Mouse (Mus musculus) heart, embryonic 10.5 days (tissue): ENCODE measurements around the gene Olfr1448. TPM values are rescaled to one million over a fixed set of nuclear protein-coding genes. Genes with fewer than 3 reads are reported as not detected.
"Not testable (repeated sequence)": the region's sequence is repeated elsewhere in the genome, so short reads cannot be mapped to it uniquely, and the experiment has no call there.

Experiments used
- DNase-seq: peaks from one replicate; pipeline ENCODE4 v3.0.0-alpha.2; 2017; ENCODE audit warnings: low spot score
- H3K27ac ChIP-seq: fragments of 300-500 bp; sonication (generic); 2 replicates; pipeline ENCODE4 v1.5.1; 2016; ENCODE audit warnings: mild to moderate bottlenecking
- H3K27me3 ChIP-seq: fragments of 300-500 bp; sonication (generic); 2 replicates; pipeline ENCODE4 v1.6.1; 2016; ENCODE audit warnings: mild to moderate bottlenecking; ENCODE audit not compliant: poor library complexity, insufficient read depth, severe bottlenecking
- H3K36me3 ChIP-seq: fragments of 300-500 bp; sonication (generic); 2 replicates; pipeline ENCODE4 v1.6.1; 2016; ENCODE audit warnings: mild to moderate bottlenecking, moderate library complexity
- H3K4me1 ChIP-seq: fragments of 300-500 bp; sonication (generic); 2 replicates; pipeline ENCODE4 v1.6.1; 2016; ENCODE audit warnings: mild to moderate bottlenecking
- H3K4me3 ChIP-seq: fragments of 300-500 bp; sonication (generic); 2 replicates; pipeline ENCODE4 v1.5.1; 2016; ENCODE audit warnings: mild to moderate bottlenecking, moderate library complexity
- H3K9me3 ChIP-seq: fragments of 300-500 bp; sonication (generic); 2 replicates; pipeline ENCODE4 v1.6.1; 2016; ENCODE audit warnings: mild to moderate bottlenecking, moderate library complexity
- WGBS: fragments of 180-500 bp; shearing (Covaris S2); methylation state at CpG from one replicate; pipeline ENCODE4 v1.1.7; 2016; 5-methylcytosine and 5-hydroxymethylcytosine counted together
- polyA plus RNA-seq: library from polyadenylated mRNA; unstranded; fragments of >200 nt; fragmentation: Nextera tagmentation; extraction: Ambion mirVana; gene quantifications from 2 replicates; pipeline ENCODE4 v1.2.1, GENCODE M21; 2016

The Olfr1448 gene
- not detected in 2 replicates for polyA plus RNA-seq

- H3K27ac ChIP-seq = no peak within 1 kb of the TSS
- 75% methylated on average over 1 of the region's 1 CpGs for WGBS
- no peaks in the 10 kb centered on the region for H3K4me1 ChIP-seq
- H3K9me3 ChIP-seq = no peaks in the 10 kb centered on the region; the same call in 1 of the 2 replicates
- H3K27me3 ChIP-seq = no peaks in the 10 kb centered on the region
- no peaks in the 10 kb centered on the region for H3K36me3 ChIP-seq
- no peak for DNase-seq
- H3K4me3 ChIP-seq = no peak within 1 kb of the TSS
These were observed at the start of gene Olfr1448 for GRCm38 (mm10) chr19:12924319-12924718. Olfr1448 (minus strand) TSS chr19:12924419.

DNA sequence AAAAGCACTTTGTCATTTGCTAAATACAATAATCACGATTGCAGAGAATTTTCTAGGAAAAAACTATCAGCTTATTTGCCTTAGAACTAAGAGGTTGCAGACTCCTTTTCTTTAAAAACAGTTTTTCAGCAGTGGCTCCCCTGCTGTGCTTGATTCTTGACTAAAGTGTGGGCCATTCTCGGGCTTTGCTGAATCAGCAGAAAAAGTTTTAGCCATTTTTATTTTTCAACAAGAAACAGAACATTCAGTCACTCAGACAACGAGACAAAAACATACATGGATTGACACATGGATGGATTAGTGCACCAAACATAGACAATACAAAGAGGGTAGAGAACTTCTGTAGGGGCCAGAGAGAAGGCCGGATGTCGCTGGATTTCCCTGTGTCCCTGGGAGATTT lies 45.9 kb upstream of the Olfr1448 start:
- DNase-seq, H3K27ac ChIP-seq, H3K4me1 ChIP-seq, H3K27me3 ChIP-seq, H3K36me3 ChIP-seq, H3K4me3 ChIP-seq, H3K9me3 ChIP-seq: not testable (repeated sequence)
- 79% methylated on average over 5 of the region's 5 CpGs for WGBS

DNA sequence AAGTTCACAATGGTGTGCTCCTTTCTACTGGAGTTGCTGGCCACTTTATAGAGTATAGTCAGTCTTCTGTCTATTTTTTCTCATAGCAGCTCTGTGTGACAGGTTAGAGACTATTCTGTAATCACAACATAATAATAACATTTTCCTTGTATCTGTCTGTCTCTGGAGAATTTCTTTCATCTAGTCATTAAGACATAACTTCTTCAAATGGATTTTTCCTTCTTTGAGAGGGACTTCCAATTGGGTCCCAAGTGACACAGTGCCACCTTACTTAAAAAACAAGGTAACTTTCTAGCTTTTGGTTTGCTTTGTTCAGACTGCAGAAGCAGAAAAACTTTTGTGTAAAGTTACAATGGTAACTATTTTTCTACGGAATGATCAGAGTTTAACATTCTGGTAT lies 25.7 kb upstream of the Olfr1448 start, which contains the start of gene Olfr1450:
Gene Olfr1450 (plus strand): TSS at position 301 of the 400 bp plus-strand sequence.
- 87% methylated on average over 1 of the region's 1 CpGs for WGBS
- Histone ChIP-seq H3K9me3 (peaks cover 7% of the 10 kb centered on the region), H3K4me1 (no peaks in the 10 kb centered on the region), H3K4me3 (no peak within 1 kb of the TSS), H3K27ac (no peak within 1 kb of the TSS), H3K27me3 (no peaks in the 10 kb centered on the region), H3K36me3 (no peaks in the 10 kb centered on the region)
- DNase-seq = no peak

DNA sequence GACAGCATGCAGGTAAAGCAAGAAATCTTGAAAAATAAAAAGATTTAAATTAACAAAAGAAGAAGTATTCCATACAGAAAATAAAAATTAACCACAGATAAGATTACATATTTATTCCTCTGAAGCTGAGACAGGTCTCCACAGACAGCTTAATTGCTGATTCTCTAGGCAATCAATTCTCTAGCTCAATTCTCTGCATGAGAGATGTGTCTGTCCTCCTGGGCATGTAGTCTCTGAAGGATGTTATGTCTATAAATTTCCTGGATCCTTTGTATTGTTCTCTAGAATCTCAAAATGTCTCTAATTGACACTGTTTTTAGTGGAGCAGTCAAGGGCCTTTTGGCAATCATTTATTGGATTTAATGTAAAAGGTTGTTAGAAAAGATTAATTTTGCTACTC lies 6.3 kb upstream of the Olfr1448 start, which contains the start of gene Olfr1449:
Gene Olfr1449 (plus strand): TSS at position 301 of the 400 bp plus-strand sequence.
- Histone ChIP-seq H3K4me3 (no peak within 1 kb of the TSS), H3K27ac (no peak within 1 kb of the TSS), H3K4me1 (no peaks in the 10 kb centered on the region), H3K27me3 (no peaks in the 10 kb centered on the region), H3K9me3 (no peaks in the 10 kb centered on the region), H3K36me3 (no peaks in the 10 kb centered on the region)
- DNase-seq = no peak

- H3K27me3 ChIP-seq = no peaks in the 10 kb centered on the region
- 77% methylated on average over 1 of the region's 1 CpGs for WGBS
These were observed 20.6 kb downstream of the Olfr1448 start, which contains the start of gene Olfr1447 for GRCm38 (mm10) chr19:12903643-12904042. Olfr1447 (minus strand) TSS chr19:12903743.

DNA sequence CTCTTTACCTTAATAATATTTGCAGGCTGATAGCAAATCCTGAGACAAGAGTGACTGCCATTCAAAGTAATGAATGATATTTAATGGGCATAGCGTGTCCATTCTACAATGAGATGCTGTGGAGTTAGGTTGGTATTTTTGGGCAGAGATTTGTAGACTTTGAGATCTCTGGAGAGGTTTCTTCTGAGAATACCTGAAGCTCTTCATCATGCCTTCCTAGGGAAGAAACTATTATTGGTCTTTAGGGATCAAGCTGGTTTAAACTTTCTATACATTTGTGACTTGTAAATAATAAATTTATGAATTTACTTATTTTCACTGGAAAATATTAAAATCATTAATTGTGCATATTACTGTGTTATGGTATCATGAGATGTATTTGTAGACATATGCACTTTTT lies 30.8 kb downstream of the Olfr1448 start, which contains the start of gene Olfr1446:
Gene Olfr1446 (minus strand): TSS at position 101 of the 400 bp plus-strand sequence.
- Histone ChIP-seq H3K27me3 (no peaks in the 10 kb centered on the region), H3K9me3 (no peaks in the 10 kb centered on the region)
- 78% methylated on average over 1 of the region's 1 CpGs for WGBS

More at GRCm38 (mm10) chr19:12903643-12904042, 20.6 kb downstream of the Olfr1448 start, which contains the start of gene Olfr1447:
- no peak for DNase-seq
- Histone ChIP-seq H3K36me3 (no peaks in the 10 kb centered on the region), H3K9me3 (no peaks in the 10 kb centered on the region), H3K4me1 (no peaks in the 10 kb centered on the region), H3K27ac (no peak within 1 kb of the TSS), H3K4me3 (no peak within 1 kb of the TSS)

DNA sequence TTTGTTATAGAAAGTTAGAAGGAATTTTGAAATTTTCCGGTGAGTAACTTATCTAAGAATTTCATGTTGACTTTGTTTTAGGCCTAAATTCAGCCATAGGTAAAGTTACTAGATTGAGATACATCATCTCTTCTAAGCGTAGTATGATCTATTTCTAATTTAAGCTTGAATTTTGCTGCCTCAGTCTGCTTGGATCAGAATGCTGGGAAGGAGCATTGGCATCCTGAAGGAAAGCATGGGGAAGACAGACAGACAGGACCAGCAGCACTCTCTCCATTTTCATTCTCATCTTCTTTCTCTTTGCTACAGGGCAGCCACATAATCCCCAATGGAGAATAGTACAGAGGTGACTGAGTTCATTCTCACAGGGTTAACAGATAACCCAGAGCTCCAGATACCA lies 40.7 kb downstream of the Olfr1448 start, which contains the start of gene Olfr1445:
Gene Olfr1445 (plus strand): TSS at position 301 of the 400 bp plus-strand sequence.
- Histone ChIP-seq H3K27ac (no peak within 1 kb of the TSS), H3K4me1 (no peaks in the 10 kb centered on the region), H3K9me3 (no peaks in the 10 kb centered on the region), H3K4me3 (no peak within 1 kb of the TSS), H3K36me3 (no peaks in the 10 kb centered on the region), H3K27me3 (no peaks in the 10 kb centered on the region)
- no peak for DNase-seq
- 84% methylated on average over 2 of the region's 2 CpGs for WGBS

More for the DNA sequence above, 30.8 kb downstream of the Olfr1448 start, which contains the start of gene Olfr1446:
- Histone ChIP-seq H3K27ac (no peak within 1 kb of the TSS), H3K4me1 (no peaks in the 10 kb centered on the region), H3K36me3 (no peaks in the 10 kb centered on the region), H3K4me3 (no peak within 1 kb of the TSS)
- DNase-seq = no peak

Other genes starting within 250 kb of the Olfr1448 start
- not detected in 2 replicates for gene Olfr1443, start 246.3 kb downstream of the Olfr1448 start, polyA plus RNA-seq
- gene Keg1, start 228.6 kb downstream of the Olfr1448 start, polyA plus RNA-seq = not detected in 2 replicates
- gene Cntf, start 158.8 kb downstream of the Olfr1448 start, polyA plus RNA-seq = 0.70 and 1.1 TPM in 2 replicates
- 11.5 and 13.4 TPM in 2 replicates for gene Zfp91, start 128.3 kb downstream of the Olfr1448 start, polyA plus RNA-seq
- gene Lpxn, start 128.2 kb downstream of the Olfr1448 start, polyA plus RNA-seq = 0.46 and 0.54 TPM in 2 replicates
- not detected in 2 replicates for gene Gm5244, start 77.7 kb downstream of the Olfr1448 start, polyA plus RNA-seq
- gene Olfr1444, start 67.1 kb downstream of the Olfr1448 start, polyA plus RNA-seq = not detected in 2 replicates
- not detected in 2 replicates for gene Olfr1445, start 40.6 kb downstream of the Olfr1448 start, polyA plus RNA-seq
- gene Olfr1446, start 30.9 kb downstream of the Olfr1448 start, polyA plus RNA-seq = not detected in 2 replicates
- gene Olfr1447, start 20.7 kb downstream of the Olfr1448 start, polyA plus RNA-seq = not detected in 2 replicates
- gene Olfr1449, start 6.4 kb upstream of the Olfr1448 start, polyA plus RNA-seq = not detected in 2 replicates
- gene Olfr1450, start 25.8 kb upstream of the Olfr1448 start, polyA plus RNA-seq = not detected in 2 replicates
- not detected in 2 replicates for gene Olfr1451, start 70.6 kb upstream of the Olfr1448 start, polyA plus RNA-seq
- gene Olfr1453, start 103.9 kb upstream of the Olfr1448 start, polyA plus RNA-seq = not detected in 2 replicates
- gene Olfr1454, start 136.2 kb upstream of the Olfr1448 start, polyA plus RNA-seq = not detected in 2 replicates
- gene Olfr1457, start 173.5 kb upstream of the Olfr1448 start, polyA plus RNA-seq = not detected in 2 replicates
- not detected in 2 replicates for gene Olfr1458, start 182.4 kb upstream of the Olfr1448 start, polyA plus RNA-seq
- gene Olfr1459, start 225.1 kb upstream of the Olfr1448 start, polyA plus RNA-seq = not detected in 2 replicates
- gene Olfr1461, start 238.6 kb upstream of the Olfr1448 start, polyA plus RNA-seq = not detected in 2 replicates